Mouse (Mus musculus) lung, adult 2 months (tissue): ENCODE data around the gene Gsdma3.

ENCODE experiments used
- CTCF ChIP-seq: fragments of 200-500 bp; IDR thresholded peaks from 2 replicates; pipeline ENCODE4 v1.5.1; 2011; ENCODE audit warnings: mild to moderate bottlenecking, low read length, control low read depth; ENCODE audit not compliant: insufficient read depth
- POLR2A ChIP-seq: fragments of 200-500 bp; IDR thresholded peaks from 2 replicates; pipeline ENCODE4 v1.6.1; 2011; ENCODE audit warnings: low read depth, mild to moderate bottlenecking, control low read depth, low read length, borderline replicate concordance; ENCODE audit errors: extremely low read depth

GRCm38 (mm10) chr11:98586892-98587563 is 39.1 kb upstream of the Gsdma3 start, which contains the start of gene Ormdl3:
- TF ChIP-seq CTCF (no peak), POLR2A (peak; percentile 60; the same call in 1 of the 2 replicates)
